Mouse (Mus musculus): ENCODE data around the gene Pard3.

Gene Pard3

DNA sequence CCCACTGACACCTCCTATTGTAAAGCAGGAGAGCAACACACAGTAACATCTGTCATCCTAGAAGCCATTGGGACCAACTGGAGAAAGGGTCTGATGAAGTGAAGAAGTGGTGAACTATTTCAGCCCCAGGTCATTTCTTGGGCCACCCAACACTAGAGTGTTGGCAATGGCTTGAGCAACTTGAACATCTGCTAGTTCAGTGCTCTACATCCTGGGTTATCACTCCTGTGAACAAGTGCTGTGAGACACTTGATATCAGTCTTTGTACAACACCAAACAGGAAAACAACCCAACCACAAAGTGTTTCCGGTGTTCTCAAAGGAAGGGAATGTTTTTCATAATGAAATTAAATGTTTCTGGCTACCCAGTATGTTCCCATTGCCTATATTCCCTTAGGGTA is 438.1 kb downstream of the Pard3 start:
- DNase-seq (ENCODE audit: low spot score), result no peak

DNA sequence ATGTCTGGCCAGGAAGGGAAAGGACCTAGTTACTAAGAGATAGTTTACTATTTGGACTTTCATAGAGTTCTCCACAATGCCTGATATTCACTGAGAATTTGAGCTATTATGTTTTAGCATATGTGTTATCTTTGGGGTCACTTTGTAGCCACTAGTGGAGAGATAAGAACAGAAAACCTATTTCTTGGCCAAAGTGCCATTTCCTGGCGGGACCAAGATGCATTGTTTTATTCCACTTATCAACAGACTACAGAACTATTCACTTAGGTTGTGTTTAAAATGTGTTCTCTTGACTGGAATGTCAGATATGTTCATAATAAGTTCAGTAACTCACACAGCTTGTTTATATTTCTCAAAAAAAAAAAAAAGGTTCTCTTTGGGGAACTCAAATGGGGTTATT is 441.6 kb downstream of the Pard3 start:
- no peak for DNase-seq (ENCODE audit: low spot score)

DNA sequence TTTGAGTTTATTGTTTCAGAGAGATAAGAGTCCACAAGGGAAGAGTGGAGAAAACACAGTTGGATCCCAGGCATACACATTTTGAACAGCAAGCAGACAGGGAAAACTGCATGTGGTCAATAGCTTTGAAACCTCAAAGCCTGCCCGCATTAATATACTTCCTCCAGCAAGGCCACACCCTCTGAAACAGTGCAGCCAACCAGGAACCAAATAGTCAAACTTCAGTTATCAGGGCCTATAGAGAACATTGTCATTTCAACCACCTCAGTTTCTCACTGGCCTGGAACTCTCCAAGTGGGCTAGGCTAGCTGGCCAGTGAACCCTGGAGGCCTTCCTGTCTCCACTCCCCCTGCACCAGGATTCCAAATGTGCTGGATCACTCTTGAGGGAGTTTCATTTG is 442.6 kb downstream of the Pard3 start:
- no peak for DNase-seq (ENCODE audit: low spot score)

DNA sequence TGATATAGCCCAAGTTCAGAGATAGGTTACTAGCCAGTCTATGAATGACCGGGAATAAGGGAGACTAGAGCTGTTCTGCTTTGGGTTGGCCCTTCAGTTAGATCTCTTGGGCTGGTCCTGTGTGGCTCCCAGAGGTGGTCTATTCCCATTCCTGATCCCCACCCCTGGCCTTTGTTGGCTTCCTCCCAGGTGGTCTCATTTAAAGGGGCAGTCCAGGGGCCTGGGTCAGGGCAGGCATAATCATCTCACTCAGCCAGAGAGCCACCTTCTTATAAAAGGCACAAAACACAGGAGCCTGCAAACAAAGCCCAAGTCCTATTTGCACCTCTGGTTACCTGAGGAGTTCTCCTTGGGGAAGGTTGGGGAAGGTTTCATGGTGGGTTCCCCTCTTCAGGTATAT is 447.6 kb downstream of the Pard3 start:
- DNase-seq (ENCODE audit: low spot score), result no peak

- no peak for DNase-seq (ENCODE audit: low spot score)
Observed at GRCm38 (mm10) chr8:127512001-127512573, 448.4 kb downstream of the Pard3 start.

- no peak for DNase-seq (ENCODE audit: low spot score)
Observed at GRCm38 (mm10) chr8:127512580-127512979, 448.9 kb downstream of the Pard3 start.

DNA sequence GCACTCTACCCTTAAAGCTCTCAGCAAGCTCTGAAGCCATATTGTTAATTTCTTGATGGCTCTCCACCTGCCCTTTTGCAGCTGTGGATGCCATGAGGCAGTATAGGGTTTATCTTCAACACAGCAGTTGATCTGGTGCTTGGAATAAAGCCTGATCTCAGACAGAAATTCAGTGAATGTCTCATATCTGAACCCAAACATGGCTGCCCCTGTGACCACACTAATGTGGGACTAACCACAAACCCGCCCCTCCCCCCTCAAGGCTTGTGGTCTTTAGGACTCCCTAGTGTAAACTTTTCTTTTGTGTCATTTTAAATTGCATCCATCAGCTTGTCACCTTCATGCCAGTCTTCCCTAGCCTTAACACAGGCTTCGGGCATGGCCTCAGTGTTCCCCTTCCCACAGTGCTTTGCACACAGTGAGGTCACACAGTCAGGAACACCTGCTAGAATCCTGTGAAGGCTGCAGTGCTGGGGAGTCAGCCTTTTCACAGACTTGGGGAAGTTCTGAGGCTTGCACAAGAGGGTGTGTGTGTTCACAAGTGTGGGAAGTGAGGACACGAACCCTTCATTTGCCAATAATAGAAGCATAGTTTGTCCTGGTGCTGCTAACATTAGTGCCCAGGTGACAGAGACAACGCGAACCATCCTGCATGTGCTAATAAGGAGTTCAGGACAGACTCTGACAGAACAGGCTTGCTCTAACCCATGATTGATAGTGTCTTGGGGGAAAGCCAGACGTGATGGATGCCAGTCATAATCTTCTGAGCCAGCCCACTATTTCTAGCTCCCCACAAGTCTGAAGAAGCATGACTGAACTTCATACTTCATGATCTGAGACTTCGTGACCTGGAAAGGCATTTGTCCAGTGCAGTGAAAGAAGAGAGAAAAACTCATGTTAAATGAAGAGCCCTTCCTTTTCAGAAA is 451.4 kb downstream of the Pard3 start:
- DNase-seq (ENCODE audit: low spot score), result no peak

DNA sequence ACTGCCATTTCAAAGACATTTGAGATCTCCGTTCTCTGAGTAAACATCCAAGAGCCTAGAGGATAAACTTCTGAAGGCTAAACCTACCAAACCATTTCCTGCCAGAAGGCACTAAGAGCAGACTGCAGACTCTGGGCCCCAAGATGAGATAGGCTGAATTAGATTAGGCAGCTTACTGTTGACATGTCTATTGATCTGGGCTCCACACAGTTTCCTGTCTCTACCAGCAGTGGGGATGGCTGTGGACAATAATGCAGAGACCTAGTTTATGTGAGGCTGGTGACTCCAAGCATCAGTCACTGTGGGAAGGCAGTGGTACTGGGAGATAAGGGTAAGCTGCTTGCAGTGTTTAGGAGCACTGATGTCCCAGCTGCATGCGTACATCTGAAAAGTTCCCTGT is 452.4 kb downstream of the Pard3 start:
- DNase-seq (ENCODE audit: low spot score), result peak; percentile 12

DNA sequence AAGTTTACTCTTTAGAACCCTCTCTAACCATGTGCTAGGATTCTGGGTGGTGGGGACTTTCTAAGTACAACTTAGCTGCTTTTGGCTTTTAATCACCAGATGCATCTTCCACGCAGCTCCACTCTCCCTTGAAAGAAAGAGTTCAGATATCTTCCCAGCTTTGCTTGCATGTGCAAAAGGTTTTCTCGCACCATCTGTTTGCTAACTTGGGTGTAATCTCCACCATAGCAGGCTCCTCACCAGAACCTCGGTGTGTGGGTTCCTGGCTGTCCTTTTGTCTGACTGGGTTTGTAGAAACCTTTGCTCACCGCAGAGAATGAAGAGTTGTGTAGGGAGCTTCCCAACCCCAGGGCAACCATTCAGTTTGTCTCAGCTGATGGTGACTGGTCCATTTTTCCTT is 462.0 kb downstream of the Pard3 start:
- DNase-seq (ENCODE audit: low spot score), result no peak

- DNase-seq (ENCODE audit: low spot score), result no peak
Observed at GRCm38 (mm10) chr8:127528315-127528714, 464.6 kb downstream of the Pard3 start.

- DNase-seq (ENCODE audit: low spot score), result no peak
Observed at GRCm38 (mm10) chr8:127529746-127530145, 466.1 kb downstream of the Pard3 start.

- no peak for DNase-seq (ENCODE audit: low spot score)
Observed at GRCm38 (mm10) chr8:127531866-127532265, 468.2 kb downstream of the Pard3 start.

GRCm38 (mm10) chr8:127534789-127535188 is 471.1 kb downstream of the Pard3 start:
- no peak for DNase-seq (ENCODE audit: low spot score)

DNA sequence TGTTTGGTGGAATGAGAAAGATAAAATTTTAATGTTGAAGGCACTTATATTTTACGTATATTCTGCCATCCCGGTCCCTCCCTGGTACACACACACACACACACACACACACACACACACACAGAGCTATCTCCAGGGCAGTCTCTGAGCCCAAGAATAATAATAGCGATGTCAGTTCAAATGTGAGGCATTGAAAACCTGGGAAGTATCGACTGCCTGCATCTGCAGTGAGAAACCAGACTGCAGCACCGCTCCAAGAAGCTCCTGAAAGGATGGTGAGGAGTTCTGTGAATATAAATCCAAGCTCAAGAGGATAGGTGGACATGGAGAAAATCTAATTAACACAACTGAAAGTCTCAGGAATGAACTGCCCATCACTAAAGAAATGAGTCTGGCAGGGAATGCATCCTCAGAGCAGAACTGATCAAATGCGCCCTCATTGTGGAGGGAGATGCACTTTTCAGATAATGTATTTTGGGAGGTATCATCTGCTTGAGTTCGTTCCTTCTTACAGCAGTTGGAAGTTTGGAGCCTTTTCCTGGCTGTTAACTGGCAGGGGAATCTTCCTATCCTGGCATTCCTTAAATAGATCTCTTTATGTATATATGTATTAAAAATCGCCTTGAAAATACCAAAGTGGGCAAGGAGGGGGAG is 471.6 kb downstream of the Pard3 start:
- no peak for DNase-seq (ENCODE audit: low spot score)

GRCm38 (mm10) chr8:127535846-127536220 is 472.1 kb downstream of the Pard3 start:
- no peak for DNase-seq (ENCODE audit: low spot score)

- DNase-seq (ENCODE audit: low spot score), result no peak
Observed at GRCm38 (mm10) chr8:127539803-127540202, 476.1 kb downstream of the Pard3 start.

- DNase-seq (ENCODE audit: low spot score), result no peak
Observed at GRCm38 (mm10) chr8:127540273-127540672, 476.6 kb downstream of the Pard3 start.

- peak; percentile 1 for DNase-seq (ENCODE audit: low spot score)
Observed at GRCm38 (mm10) chr8:127542162-127542561, 478.5 kb downstream of the Pard3 start.

GRCm38 (mm10) chr8:127543676-127544075 is 480.0 kb downstream of the Pard3 start:
- no peak for DNase-seq (ENCODE audit: low spot score)

GRCm38 (mm10) chr8:127546161-127546560 is 482.5 kb downstream of the Pard3 start:
- DNase-seq (ENCODE audit: low spot score), result no peak

- DNase-seq (ENCODE audit: low spot score), result no peak
Observed at GRCm38 (mm10) chr8:127550928-127551327, 487.2 kb downstream of the Pard3 start.

GRCm38 (mm10) chr8:127552161-127552595 is 488.5 kb downstream of the Pard3 start:
- DNase-seq (ENCODE audit: low spot score), result peak; percentile 3

- no peak for DNase-seq (ENCODE audit: low spot score)
Observed at GRCm38 (mm10) chr8:127552836-127553235, 489.1 kb downstream of the Pard3 start.

Data from c-Kit-positive CD71-positive TER-119-positive erythroid progenitor cells, embryonic 14.5 days (primary cell).